Mouse (Mus musculus) embryonic facial prominence, embryonic 14.5 days (tissue): ENCODE measurements around the gene Adam22. TPM values are rescaled to one million over a fixed set of nuclear protein-coding genes. Genes with fewer than 3 reads are reported as not detected.
A peak's percentile ranks its signal among the peaks of the same experiment; 100 is the strongest.

Experiments
- ATAC-seq: fragments of 200-750 bp; cut with Nextera tagmentation; 2 replicates; pipeline ENCODE4 v1.8.0; 2017; ENCODE audit warnings: low read depth, moderate number of reproducible peaks, moderate TSS enrichment
- DNase-seq: peaks from one replicate; pipeline ENCODE4 v3.0.0-alpha.2; 2015; ENCODE audit warnings: low spot score
- H3K27ac ChIP-seq: fragments of 300-500 bp; sonication (generic); replicated peaks from 2 replicates; pipeline ENCODE4 v1.5.1; 2014; ENCODE audit warnings: low read depth, mild to moderate bottlenecking, low read length, moderate library complexity
- H3K27me3 ChIP-seq: fragments of 300-500 bp; sonication (generic); replicated peaks from 2 replicates; pipeline ENCODE4 v1.6.1; 2014; ENCODE audit warnings: low read length; ENCODE audit not compliant: control insufficient read depth, insufficient read depth
- H3K36me3 ChIP-seq: fragments of 300-500 bp; sonication (generic); 2 replicates; pipeline ENCODE4 v1.6.1; 2014; ENCODE audit warnings: low read length, mixed read lengths; ENCODE audit not compliant: control insufficient read depth, insufficient read depth
- H3K4me1 ChIP-seq: fragments of 300-500 bp; sonication (generic); 2 replicates; pipeline ENCODE4 v1.6.1; 2014; ENCODE audit warnings: antibody characterized with exemption, low read length; ENCODE audit not compliant: control insufficient read depth, insufficient read depth
- H3K4me2 ChIP-seq: fragments of 300-500 bp; sonication (generic); 2 replicates; pipeline ENCODE4 v1.6.1; 2014; ENCODE audit warnings: low read depth, mild to moderate bottlenecking, low read length, moderate library complexity, mixed read lengths
- H3K4me3 ChIP-seq: fragments of 300-500 bp; sonication (generic); 2 replicates; pipeline ENCODE4 v1.5.1; 2014; ENCODE audit warnings: low read depth, mild to moderate bottlenecking, low read length
- H3K9ac ChIP-seq: fragments of 300-500 bp; sonication (generic); 2 replicates; pipeline ENCODE4 v1.6.1; 2014; ENCODE audit warnings: low read depth, mild to moderate bottlenecking, low read length, moderate library complexity, mixed read lengths
- H3K9me3 ChIP-seq: fragments of 300-500 bp; sonication (generic); 2 replicates; pipeline ENCODE4 v1.6.1; 2016; ENCODE audit warnings: low read length; ENCODE audit not compliant: control insufficient read depth
- WGBS: fragments of 180-500 bp; shearing (Covaris S2); extraction: QIAGEN DNeasy Blood & Tissue Kit; methylation state at CpG from one replicate; pipeline ENCODE4 v1.1.7; 2014; 5-methylcytosine and 5-hydroxymethylcytosine counted together
- polyA plus RNA-seq: library from polyadenylated mRNA; unstranded; fragments of >200 nt; fragmentation: Nextera tagmentation; extraction: Ambion mirVana; gene quantifications from 2 replicates; pipeline ENCODE4 v1.2.1, GENCODE M21; 2014

Gene Adam22
- polyA plus RNA-seq, 1 experiment from 2014 or later = 14.8 TPM

- no peaks in the 10 kb centered on the region for H3K36me3 ChIP-seq
- no peaks in the 10 kb centered on the region for H3K27me3 ChIP-seq
- no peak overlapping the region for H3K4me2 ChIP-seq
- no peaks in the 10 kb centered on the region for H3K9me3 ChIP-seq
- no peak overlapping the region for H3K9ac ChIP-seq
- 84% methylated on average over 5 of the region's 5 CpGs for WGBS
- no peaks in the 10 kb centered on the region for H3K4me1 ChIP-seq
- no peak overlapping the region for H3K27ac ChIP-seq
- ATAC-seq (no peak), DNase-seq (no peak)
- no peak overlapping the region for H3K4me3 ChIP-seq
Measured at GRCm38 (mm10) chr5:8368781-8369180, 821 bp upstream of the Adam22 start.

DNA sequence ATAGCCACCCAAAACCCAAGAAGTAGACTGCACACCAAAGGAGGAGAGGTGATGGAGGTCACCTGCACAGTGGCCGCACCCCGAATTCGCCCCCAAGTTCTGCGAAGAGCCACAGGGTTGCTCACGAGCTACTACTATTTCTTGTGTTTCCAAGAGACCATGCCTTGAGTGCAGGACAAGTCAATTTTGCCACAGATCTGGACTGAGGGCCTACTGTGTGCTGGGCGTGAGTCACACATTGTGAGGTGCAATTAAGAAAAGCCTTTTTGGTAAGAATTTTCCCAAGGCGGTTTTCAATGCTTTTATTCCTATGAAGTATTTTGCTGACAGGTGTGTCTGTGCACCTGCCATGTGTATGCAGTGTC, 350 bp upstream of the Adam22 start:
- Histone ChIP-seq H3K27me3 (no peaks in the 10 kb centered on the region), H3K4me1 (no peaks in the 10 kb centered on the region), H3K9me3 (no peaks in the 10 kb centered on the region), H3K9ac (peak overlapping the region; percentile 77; the same call in 1 of the 2 replicates), H3K27ac (no peak overlapping the region), H3K36me3 (no peaks in the 10 kb centered on the region), H3K4me2 (peak overlapping the region; percentile 79), H3K4me3 (peak overlapping the region; percentile 76)
- DNase-seq (no peak), ATAC-seq (no peak)
- 37% methylated on average over 7 of the region's 7 CpGs for WGBS

DNA sequence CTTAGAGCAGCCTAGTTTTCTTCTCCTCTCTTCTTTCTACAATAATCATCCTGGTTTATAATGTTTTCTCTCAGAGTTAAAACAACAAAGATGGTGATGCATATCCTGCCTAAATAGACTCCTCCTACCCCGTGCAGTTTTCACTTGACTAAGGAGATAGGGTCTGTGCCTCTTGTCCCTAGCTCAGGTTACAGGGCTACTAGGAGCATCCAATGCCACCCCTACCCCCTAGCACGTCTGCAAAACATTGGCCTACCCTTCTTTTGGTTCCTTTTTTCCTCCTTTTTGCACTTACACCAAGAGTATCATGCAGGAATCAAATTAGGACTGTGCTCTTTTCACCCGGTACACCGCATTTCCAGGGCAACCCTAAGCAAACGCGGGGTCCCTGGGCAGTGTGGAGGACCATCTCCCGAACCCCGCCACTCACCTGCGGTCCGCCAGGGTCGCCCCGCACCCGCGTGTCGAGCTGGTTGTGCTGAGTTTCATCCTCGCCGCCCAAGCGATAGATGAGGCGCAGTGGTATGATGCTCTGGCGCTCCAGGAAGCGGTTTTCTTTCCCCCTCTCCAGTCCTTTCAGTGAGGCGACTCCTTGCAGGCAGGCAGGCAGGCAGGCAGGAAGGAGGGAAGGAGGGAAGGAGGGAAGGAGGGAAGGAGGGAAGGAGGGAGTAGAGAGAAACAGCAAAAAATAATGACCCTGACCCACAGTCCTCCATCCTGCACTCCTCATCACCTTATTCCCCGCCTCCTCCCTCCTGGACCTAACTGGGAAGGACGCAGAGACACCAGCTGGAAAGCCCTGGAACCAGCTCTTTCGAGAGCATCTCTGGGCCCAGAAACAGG, 968 bp downstream of the Adam22 start:
- 1% methylated on average over 24 of the region's 25 CpGs for WGBS
- Histone ChIP-seq H3K27ac (no peak overlapping the region), H3K36me3 (no peaks in the 10 kb centered on the region), H3K9ac (peak overlapping the region; percentile 77), H3K4me2 (peak overlapping the region; percentile 79), H3K4me1 (no peaks in the 10 kb centered on the region), H3K4me3 (peak overlapping the region; percentile 76), H3K27me3 (no peaks in the 10 kb centered on the region), H3K9me3 (no peaks in the 10 kb centered on the region)
- ATAC-seq (peak; percentile 19; the same call in 1 of the 2 replicates), DNase-seq (peak; percentile 32)

GRCm38 (mm10) chr5:8362361-8362760, 5.6 kb downstream of the Adam22 start:
- DNase-seq (peak; percentile 24), ATAC-seq (no peak)
- WGBS = 53% methylated on average over 1 of the region's 1 CpGs
- H3K4me1 ChIP-seq = no peaks in the 10 kb centered on the region
- no peaks in the 10 kb centered on the region for H3K27me3 ChIP-seq
- H3K36me3 ChIP-seq = no peaks in the 10 kb centered on the region
- no peak overlapping the region for H3K4me2 ChIP-seq
- no peak overlapping the region for H3K4me3 ChIP-seq
- no peak overlapping the region for H3K27ac ChIP-seq
- H3K9me3 ChIP-seq = no peaks in the 10 kb centered on the region
- no peak overlapping the region for H3K9ac ChIP-seq

DNA sequence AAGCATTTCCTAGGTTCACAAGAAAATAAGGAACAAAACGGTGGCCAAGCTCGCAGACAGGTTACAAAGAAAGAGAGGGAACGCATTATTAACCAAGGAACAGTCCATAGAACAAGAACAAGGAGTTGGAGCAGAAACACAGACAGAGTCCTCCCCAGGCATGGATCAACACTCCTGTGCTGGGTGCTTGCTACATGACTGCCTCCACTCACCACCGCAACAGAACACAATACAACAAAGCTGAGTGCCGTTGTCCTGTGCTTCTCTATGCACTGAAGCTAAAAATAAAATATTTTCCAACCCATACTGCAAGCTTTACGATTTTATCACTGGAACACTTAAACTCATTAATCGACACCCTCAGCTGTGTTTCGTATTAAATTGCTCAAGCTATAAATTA, 10.3 kb downstream of the Adam22 start:
- no peak overlapping the region for H3K9ac ChIP-seq
- 82% methylated on average over 8 of the region's 8 CpGs for WGBS
- H3K4me3 ChIP-seq = no peak overlapping the region
- H3K27me3 ChIP-seq = no peaks in the 10 kb centered on the region
- no peak overlapping the region for H3K27ac ChIP-seq
- no peaks in the 10 kb centered on the region for H3K36me3 ChIP-seq
- no peaks in the 10 kb centered on the region for H3K4me1 ChIP-seq
- ATAC-seq (no peak), DNase-seq (no peak)
- no peak overlapping the region for H3K4me2 ChIP-seq
- H3K9me3 ChIP-seq = no peaks in the 10 kb centered on the region

DNA sequence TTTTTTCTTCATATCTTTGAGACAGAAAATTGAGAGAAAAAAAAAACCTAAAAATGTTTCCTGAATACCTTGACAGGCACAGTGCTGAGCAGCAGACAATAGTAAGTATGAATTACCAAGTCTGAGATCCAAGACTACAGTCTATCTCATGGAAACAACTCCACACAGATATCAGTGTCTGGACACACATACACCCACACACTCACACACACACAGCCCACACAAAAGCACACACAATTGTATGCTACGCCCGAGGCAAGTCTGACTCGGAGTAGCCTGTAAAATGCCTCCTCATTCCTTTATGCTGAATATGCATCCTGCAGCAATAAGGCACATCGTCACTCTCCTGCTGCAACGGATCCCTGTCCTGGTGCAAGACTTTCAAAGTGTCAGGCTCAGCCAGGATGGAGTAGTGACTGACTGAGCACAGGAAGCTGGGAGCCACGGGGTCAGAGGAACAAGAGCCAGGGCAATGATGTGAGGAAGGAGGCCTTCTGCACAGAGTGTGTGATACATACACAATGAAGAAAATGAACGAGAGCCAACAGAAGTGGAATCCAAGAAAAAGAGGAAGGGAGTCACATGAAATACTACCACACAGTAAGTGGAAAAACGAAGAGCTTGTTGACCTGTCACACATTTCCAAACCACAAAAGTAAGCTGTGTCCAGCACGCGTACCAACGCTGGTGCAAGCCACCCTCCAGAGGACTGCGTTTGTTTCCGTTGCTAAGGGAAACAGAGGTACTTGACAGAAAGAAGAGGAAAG, 10.9 kb downstream of the Adam22 start:
- DNase-seq = no peak
- no peak overlapping the region for H3K4me3 ChIP-seq
- no peaks in the 10 kb centered on the region for H3K36me3 ChIP-seq
- H3K9ac ChIP-seq = no peak overlapping the region
- ATAC-seq = no peak
- no peaks in the 10 kb centered on the region for H3K9me3 ChIP-seq
- H3K27ac ChIP-seq = no peak overlapping the region
- H3K4me1 ChIP-seq = no peaks in the 10 kb centered on the region
- H3K27me3 ChIP-seq = no peaks in the 10 kb centered on the region
- 44% methylated on average over 13 of the region's 13 CpGs for WGBS
- no peak overlapping the region for H3K4me2 ChIP-seq

GRCm38 (mm10) chr5:8356326-8356725, 11.6 kb downstream of the Adam22 start:
- no peak overlapping the region for H3K27ac ChIP-seq
- no peaks in the 10 kb centered on the region for H3K9me3 ChIP-seq
- no peak overlapping the region for H3K4me2 ChIP-seq
- H3K36me3 ChIP-seq = no peaks in the 10 kb centered on the region
- DNase-seq (peak; percentile 63), ATAC-seq (peak; percentile 37; the same call in 1 of the 2 replicates)
- H3K27me3 ChIP-seq = no peaks in the 10 kb centered on the region
- WGBS = 38% methylated on average over 2 of the region's 2 CpGs
- H3K4me1 ChIP-seq = no peaks in the 10 kb centered on the region
- H3K4me3 ChIP-seq = no peak overlapping the region
- H3K9ac ChIP-seq = no peak overlapping the region

DNA sequence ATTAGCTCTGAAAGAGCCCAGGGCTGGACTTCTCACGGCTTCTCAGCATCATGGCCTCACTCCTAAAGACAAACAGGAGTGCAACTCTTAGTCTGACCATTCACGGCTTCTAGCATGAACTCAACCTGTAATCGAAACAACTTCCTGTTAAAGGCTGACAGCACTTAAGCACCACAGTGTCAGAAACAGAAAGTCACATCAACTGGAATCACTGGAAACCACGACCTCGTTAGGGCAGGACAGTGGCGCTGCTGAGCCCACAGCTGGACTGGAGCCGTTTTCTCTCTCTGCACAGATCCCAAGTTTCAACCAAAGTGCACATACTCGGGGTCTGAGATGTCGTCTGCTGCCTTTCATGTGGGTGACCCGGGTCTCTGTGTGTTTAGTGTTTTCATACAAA, 18.4 kb downstream of the Adam22 start:
- H3K9me3 ChIP-seq = no peaks in the 10 kb centered on the region
- no peak overlapping the region for H3K9ac ChIP-seq
- WGBS = 54% methylated on average over 10 of the region's 10 CpGs
- DNase-seq (no peak), ATAC-seq (no peak)
- H3K27me3 ChIP-seq = no peaks in the 10 kb centered on the region
- no peaks in the 10 kb centered on the region for H3K4me1 ChIP-seq
- no peaks in the 10 kb centered on the region for H3K36me3 ChIP-seq
- H3K27ac ChIP-seq = no peak overlapping the region
- H3K4me3 ChIP-seq = no peak overlapping the region
- no peak overlapping the region for H3K4me2 ChIP-seq
